Mouse (Mus musculus) adrenal gland, postnatal 14 days (tissue): Measurements from ENCODE around the gene Angptl3. TPM values are rescaled to one million over a fixed set of nuclear protein-coding genes. Genes with fewer than 3 reads are reported as not detected.
A peak's percentile ranks its signal among the peaks of the same experiment; 100 is the strongest.

ENCODE experiments used
- DNase-seq: peaks from one replicate; pipeline ENCODE4 v3.0.0; 2021; ENCODE audit warnings: mixed read lengths
- long read RNA-seq, 2 experiments: library from polyadenylated mRNA; stranded (forward); transcript quantifications; one replicate each; pipeline ENCODE4 v2.0.0; 2021
- total RNA-seq: library from RNA; stranded (reverse); gene quantifications from 2 replicates; pipeline ENCODE4 v1.2.3, GENCODE M21; 2021

The Angptl3 gene
- total RNA-seq, result 5.0 and 73.0 TPM in 2 replicates
- long read RNA-seq, experiment 1, result 0 reads
- long read RNA-seq, experiment 2, transcript Angptl3-201 (7 exons, 1,482 nt), result major isoform, 53 of 81 reads
- long read RNA-seq, experiment 2, partial matches to known transcripts, result 27 of 81 reads
- long read RNA-seq, experiment 2, other reads (novel, unspliced or antisense), result 1 of 81 reads

- DNase-seq, result no peak
Observed at GRCm38 (mm10) chr4:99030686-99031085, at the start of gene Angptl3. TSS of gene Angptl3 (plus strand) at chr4:99030954.

GRCm38 (mm10) chr4:98984701-98985100, 46.1 kb upstream of the Angptl3 start:
- DNase-seq, result no peak

DNA sequence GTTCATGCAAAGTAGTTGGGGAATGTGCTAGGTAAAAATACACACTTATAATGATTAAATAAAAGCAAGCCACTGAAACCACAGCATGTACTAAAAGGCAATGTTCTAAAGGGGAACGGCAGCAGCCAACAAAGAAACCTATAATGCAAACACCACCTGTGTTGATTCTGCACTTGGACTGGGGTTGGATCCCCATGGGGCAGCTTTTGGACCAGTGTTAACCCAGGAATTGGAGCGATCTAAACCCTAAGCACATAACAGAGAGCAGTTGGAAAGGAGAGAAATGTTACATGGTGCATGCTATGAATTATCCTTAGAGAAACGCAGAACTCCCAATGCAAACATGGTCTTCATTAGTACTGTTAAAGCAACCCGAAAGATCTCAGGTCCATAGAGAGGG, 37.3 kb upstream of the Angptl3 start:
- no peak for DNase-seq

GRCm38 (mm10) chr4:99005574-99005973, 25.2 kb upstream of the Angptl3 start:
- no peak for DNase-seq

- DNase-seq, result no peak
Observed at GRCm38 (mm10) chr4:99006319-99006718, 24.4 kb upstream of the Angptl3 start.

DNA sequence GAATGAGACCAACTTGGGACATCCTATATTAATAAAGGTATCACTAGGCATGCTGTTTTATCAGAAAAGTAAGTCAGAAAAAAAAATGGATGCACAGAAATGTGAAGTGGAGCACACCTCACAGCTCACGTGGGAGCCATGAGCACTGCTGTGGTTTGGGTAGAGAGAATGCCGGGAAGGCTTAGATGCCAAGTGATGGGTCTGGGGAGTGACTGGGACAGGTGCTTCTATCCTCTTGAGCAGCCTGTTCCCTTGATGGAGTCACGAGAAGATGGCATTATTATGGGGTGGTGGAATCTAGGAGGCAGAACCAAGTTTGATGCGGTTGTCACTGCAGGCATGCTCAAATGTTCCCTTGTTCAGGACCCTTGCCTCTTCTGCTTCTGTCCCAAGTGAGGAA, 19.7 kb upstream of the Angptl3 start:
- DNase-seq, result no peak

DNA sequence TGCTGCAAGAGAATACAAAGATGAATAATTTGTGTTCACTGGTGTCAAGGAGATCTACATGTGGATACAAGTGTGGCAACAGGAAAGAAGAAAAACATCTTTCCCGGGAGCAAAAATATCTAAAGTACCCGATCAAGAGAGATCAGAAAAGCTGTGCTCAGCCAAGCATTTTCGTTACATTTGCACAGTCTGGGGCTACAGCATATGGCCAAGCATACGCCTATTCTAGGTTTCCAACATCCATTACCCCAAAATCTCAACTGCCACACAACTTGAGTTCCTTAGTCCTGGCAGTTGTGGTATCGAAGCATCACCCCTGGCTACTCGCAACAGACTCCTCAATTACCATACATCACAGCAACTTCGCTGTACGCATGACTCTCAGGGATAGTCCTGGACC, 8.5 kb upstream of the Angptl3 start:
- no peak for DNase-seq

- DNase-seq, result no peak
Observed at GRCm38 (mm10) chr4:99028377-99028776, 2.4 kb upstream of the Angptl3 start.

- DNase-seq, result peak; percentile 7
Observed at GRCm38 (mm10) chr4:99032921-99033320, 2.2 kb downstream of the Angptl3 start.

DNA sequence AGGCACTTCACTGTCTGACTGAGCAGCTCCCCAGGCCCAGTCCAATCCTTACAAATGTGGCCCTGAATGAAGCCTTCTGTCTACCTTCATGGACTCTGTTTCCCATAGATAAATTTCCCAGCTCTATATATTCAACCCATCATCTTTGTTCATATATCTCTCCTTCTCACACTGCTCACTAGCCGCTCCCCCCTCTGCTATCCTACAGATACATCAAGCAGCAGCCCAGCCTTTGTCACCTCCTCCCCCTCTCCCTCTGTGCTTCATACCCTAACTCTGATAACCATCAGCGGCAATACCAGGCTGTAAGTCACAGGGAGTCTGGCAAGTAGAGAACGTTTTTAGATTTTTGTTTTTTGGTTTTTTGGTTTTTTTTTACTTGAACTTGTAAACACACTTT, 14.1 kb downstream of the Angptl3 start:
- DNase-seq, result no peak

DNA sequence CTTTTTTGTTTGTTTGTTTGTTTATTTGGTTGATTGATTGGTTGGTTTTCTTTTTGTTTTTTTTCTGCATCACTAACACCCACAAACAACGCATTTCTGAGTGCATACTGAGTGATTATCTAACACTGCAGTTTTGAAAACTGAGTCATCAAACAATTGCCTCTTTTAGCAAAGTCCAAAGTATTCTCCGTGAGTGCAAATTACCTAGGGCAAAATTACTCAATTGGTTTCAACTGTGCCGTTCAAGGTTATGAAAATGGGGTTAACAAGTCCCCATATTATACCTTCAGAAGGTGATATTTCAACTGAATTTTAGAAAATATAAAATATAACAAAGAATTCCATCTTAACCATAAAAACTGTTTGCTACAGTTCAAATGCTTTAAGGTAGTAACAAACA, 15.7 kb downstream of the Angptl3 start:
- no peak for DNase-seq

GRCm38 (mm10) chr4:99048581-99048980, 17.8 kb downstream of the Angptl3 start:
- no peak for DNase-seq

GRCm38 (mm10) chr4:99064524-99064923, 33.8 kb downstream of the Angptl3 start:
- DNase-seq, result no peak

GRCm38 (mm10) chr4:99068806-99069205, 38.1 kb downstream of the Angptl3 start:
- DNase-seq, result no peak

GRCm38 (mm10) chr4:99078005-99078404, 47.3 kb downstream of the Angptl3 start:
- DNase-seq, result no peak

- DNase-seq, result no peak
Observed at GRCm38 (mm10) chr4:99081169-99081568, 50.4 kb downstream of the Angptl3 start.

DNA sequence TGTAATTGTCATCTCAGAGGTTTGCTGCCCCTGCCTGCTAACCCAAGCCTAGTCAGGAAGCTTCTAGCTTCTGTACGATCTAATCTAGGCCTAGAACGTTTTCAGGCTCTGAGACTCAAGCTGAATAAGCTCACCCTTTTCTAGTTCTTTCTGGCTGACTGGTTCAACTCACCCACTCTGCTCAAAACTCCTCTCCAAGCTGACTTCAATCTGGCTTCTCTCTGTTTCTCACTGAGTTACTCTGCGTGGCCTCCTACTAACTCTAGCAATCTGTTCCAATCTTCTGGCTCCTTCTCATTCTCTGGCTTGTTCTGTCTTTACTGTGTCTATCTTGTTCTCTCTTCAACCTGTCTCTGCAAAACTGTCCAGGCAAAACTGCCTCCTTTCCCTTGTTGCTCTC, 53.1 kb downstream of the Angptl3 start:
- DNase-seq, result no peak

GRCm38 (mm10) chr4:99087760-99088485, 57.2 kb downstream of the Angptl3 start:
- DNase-seq, result no peak

- no peak for DNase-seq
Observed at GRCm38 (mm10) chr4:99091151-99091701, 60.5 kb downstream of the Angptl3 start.

GRCm38 (mm10) chr4:99091777-99092176, 61.0 kb downstream of the Angptl3 start:
- no peak for DNase-seq
